Mouse (Mus musculus) thymus, postnatal 4 days (tissue): ENCODE measurements around the gene Cnn1.
"Not testable (repeated sequence)": the region's sequence is repeated elsewhere in the genome, so short reads cannot be mapped to it uniquely, and the experiment has no call there.

Source experiments
- DNase-seq: peaks from one replicate; pipeline ENCODE4 v3.0.0; 2021

The Cnn1 gene

DNA sequence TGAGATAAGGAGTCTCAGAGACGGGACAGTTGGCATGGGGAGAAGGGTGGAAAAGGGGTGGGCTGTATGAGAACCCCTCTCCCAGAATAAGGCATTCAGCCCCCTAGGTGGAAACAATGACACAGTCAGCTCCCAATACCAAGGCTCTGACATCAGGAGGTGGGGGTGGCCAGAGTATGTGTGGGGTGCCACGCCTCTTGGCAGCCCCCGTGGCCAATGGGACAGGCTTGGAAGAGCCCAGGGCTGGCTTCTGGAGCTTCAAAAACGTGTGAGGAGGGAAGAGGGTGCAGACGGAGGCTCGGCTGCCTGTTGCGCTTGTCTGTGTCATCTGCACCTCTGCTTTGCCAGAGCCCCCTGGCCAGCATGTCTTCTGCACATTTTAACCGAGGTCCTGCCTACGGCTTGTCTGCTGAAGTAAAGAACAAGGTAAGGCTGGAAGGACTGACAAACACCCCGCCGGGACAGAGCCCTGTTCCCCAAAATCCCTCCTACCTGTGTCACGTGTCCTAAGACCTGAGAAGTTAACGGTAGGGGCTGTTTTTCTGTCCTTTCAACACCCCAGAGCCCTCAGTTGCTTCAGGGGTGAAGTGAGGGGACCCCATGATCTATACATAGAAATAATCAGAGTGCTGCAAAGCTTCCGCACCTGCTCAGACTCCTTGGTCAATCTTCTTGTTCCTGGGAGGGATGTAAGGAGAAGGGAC is at the start of gene Cnn1:
Gene Cnn1 (plus strand): TSS at position 224 of the 704 bp plus-strand sequence.
- no peak for DNase-seq

DNA sequence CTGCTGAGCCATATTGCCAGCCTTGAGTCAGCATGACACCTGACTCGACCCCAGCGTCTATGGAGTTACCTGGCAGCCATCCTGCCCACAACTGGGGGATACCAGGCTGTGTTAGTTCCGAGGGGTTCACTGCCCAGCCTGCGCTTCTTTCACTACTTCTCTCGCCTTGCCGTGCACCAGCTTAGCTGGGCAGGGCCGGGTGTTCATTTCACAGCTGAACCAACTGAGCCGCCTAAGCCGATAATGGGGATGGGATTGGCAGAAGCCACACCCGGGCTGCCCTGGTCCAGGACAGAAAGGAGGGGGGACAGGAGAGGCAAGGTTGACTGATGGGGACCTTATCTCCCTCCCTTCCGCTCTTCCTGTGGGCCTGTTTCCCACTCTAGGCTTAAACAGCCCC is 49.7 kb upstream of the Cnn1 start:
- DNase-seq, result no peak

DNA sequence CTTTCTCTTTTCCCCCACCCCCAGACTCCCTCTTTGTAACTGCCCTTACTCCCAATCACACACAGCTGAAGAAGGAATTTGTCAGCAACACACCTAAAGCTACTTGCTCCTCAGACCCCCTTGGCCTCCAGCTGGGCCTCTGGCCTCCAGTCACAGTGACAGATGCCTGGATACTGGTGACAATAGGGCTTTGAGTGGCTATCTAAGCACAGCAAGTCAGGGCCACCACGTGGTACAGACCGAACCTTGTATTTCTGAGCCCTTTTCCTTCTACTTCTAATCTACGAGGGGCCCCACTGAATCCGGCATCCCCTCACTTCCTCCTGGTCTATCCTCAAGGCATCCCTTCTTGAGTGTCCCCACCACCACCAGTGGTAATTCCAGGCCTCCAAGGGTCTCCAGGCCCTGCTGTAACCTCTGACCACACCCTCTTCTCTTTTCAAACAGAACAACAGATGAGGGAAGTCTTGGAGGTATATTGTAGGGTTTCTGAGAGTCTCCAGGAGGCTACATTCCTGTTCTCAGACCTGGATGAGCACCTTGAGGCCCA is 49.2 kb upstream of the Cnn1 start:
- DNase-seq, result no peak

DNA sequence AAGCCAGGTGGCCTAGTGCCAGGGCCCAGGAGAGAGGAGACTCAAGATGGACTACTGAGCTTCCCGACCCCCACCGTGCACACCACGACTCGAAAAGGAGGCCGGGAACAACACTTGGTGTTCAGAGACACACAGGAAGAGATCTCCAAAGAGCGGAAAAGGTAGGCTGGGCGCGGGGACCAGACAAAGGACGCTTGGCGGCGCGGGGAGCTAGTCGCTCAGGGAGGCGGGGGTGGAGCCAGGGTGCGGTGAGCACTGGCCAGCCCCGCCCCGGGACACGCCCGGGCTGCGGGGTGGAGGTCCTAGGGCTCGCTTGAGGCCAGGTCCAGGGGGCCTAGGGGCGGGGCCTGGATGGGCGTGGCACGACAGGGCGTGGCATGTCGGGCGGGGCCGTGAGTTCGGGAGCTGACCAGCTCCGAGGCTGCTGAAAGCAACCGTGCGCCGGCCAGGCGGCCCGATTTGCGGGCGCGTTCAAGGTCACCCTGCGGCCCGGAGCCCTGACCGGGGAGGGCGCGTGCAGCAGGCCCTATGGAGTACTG is 48.6 kb upstream of the Cnn1 start:
- DNase-seq, result peak; percentile 65

DNA sequence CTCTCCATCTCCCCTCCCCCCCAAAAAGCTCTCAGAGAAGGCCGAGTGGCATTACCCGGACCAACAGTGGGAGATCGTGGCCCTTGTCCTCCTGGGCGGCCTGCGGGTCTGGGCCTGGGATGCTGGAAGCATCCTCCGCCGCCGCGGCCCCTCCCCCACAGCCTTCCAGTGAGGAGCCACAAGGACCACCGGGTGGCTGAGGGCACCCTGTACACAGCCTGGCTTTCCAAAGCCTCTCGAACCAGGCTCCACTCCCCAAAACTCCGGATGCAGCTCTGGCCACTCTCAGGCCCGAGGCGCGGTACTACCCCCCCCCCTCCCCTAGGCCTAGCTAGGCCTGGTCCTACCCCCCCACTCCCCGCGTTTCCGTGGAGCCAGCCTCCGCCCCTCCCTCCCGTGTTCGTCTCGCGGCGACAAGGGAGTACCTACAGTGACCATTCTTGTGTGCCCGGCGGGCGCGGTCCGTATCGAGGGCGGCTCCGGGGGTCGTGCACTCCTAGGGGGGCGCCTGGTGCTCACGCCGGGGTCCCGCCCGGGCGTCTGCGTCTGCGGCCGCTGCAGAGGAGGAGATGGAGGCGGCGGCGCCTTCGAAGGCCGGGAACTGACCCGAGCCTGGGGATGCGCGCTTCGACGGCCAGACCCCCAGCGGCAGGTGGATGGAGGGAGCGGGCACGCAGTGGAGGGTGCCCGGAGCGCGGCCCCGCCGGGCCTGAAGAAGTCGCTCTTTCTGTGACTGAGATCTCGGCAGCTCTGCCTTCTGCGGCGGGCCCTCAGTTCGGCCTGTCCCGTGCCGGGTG is 47.7 kb upstream of the Cnn1 start:
- peak; percentile 51 for DNase-seq

DNA sequence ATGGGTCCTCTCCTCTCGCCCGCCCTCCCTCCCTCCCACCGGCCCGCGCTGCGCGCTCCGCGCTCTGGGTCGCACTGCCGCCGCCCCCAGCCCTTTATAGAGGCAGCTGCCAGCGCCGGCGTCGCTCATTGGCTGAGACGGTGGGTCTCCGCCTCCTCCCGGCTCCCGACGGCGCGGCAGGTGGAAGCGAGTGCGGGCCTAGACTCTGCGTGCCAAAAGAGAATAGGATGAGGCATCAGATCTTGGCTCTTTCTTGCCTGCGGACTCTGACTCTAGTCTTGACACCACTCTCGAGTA is 47.1 kb upstream of the Cnn1 start, which contains the start of gene Elavl3:
Gene Elavl3 (minus strand): TSS at position 66 of the 297 bp plus-strand sequence.
- peak; percentile 74 for DNase-seq

DNA sequence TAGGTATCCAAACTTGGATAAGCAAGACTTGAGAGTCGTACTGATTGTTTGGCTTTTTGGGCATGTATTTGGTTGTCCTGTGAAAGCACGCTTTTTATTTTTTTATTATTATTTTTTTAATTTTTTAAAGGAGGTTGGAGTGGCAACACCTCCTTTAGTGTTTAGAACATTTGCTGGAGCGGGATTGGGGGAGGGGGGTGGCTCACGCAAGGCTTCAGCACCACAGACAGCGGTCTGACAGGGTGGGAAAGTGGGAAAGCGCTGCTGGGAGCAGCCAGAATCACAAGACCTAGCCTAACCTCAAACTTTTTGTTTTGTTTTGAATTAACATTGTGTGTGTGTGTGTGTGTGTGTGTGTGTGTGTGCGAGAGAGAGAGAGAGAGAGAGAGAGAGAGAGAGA is 45.4 kb upstream of the Cnn1 start:
- no peak for DNase-seq

DNA sequence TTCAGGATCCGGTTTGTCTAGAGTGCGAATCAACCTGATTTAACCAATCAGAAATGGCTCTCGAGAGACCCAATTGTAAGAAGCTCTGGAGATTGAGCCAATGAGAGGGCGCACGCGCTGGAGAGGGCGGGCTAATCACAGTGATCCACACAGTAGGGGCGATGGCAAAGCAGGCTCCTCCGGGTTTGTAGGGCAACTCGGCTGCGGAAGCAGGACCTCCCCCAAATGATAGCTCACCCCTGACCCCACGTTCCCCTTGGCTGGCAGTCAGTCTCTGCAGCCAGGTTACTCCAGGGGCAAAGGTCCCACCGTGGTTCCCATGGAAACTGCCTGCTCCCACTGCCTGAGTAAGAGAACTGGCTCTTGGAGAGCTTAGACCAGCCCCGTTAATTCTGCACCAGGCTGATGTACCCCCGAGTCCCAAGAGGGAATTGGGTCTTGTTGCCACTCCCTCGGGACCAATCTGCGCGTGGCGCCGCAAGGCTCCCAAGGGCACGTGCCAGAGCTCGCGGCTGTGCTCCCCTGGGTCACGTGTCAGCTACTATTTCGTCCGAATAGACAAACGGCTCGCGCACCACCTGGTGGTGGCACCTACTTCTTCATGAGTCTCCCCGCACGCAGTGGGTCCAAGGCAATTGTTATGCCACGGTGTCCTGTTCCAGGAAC is 44.5 kb upstream of the Cnn1 start:
- DNase-seq, result peak; percentile 89

DNA sequence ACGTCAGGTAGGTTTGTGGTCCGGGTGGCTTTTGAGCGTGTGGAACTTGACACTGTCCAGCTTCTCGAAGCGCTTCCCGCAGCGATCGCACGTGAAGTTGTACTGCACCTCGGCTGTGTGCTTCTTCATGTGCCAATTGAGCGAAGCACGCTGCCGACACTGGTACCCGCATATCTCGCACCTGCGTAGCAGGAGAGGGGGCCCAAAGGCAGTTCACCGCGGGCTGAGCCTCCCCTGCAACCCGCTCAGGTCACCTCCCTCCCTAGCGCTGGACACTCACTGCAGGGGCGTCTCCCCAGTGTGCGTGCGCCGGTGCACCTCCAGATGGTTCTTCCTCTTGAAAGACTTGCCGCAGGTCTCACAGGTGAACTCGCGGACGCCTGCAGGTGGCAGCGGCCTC is 43.3 kb upstream of the Cnn1 start:
- DNase-seq, result no peak

DNA sequence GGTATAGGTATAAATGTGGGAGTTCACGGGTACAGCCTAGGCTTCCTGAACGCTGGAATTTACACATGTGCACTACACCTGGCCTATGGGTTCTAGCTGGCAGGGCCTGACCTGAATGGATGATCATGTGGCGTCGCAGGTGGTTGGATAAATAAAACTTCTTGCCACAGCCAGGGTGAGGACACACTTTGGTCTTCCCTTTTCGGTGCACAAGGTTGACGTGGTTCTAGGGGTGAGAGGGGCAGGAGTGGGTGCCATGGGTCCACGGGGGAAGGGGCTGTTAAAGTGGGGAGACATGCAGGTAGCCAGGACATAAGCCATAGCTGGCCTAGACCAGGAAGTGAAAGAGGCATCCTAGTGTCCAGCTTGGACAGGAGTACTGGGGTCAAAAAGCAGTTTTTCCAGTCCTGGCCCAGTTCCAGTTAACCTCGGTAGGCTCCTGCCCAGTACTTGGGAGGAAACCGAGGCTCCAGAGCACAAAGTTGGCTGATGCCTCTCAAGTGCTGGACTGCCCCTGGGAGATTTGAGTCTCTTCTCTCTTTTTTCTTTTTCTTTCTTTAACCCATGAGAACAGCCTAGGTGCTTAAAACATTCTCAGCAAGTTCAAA is 42.6 kb upstream of the Cnn1 start:
- no peak for DNase-seq

DNA sequence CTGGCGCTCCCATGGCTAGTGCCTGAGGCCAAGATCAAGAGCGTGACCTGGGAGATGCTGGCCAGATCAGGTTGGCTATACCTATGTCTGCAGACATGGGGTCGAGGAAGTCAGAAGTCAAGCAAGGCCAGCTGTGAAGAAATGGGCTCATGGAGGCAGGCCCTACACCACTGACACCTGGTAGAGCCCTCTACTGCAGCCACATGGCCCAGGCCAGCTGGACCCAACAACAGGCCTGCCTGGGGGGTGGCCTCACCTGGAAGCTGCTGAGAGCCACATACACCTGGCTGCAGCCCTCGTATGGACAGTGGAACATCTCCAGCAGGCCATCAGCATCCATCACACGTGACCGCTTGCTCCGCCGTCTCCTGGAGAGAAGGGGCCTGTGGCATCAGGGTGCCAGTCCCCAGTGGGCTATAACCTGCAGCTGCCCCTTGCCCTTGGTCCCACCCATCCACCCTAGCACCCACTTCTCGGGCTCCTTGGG is 41.9 kb upstream of the Cnn1 start:
- DNase-seq, result no peak

DNA sequence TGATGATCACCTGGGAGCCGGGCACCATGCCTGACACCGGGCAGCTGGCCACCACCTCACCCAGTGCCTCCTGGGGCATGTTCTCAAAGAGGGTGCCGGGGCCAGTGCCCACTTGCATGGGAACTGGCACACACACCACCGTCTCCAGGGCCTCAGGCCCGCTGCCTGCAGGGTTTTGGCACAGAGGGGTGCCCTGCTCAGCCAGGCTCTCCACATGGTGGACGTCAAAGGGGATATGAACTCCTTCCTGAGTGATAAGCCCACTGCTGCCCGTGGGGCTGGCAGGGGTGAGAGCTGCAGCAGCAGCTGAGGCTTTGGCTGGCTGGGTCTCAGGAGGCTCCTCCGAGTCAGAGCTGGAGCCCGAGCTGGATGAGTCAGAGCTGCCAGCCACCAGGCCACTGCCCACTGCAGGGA is 41.0 kb upstream of the Cnn1 start:
- no peak for DNase-seq

DNA sequence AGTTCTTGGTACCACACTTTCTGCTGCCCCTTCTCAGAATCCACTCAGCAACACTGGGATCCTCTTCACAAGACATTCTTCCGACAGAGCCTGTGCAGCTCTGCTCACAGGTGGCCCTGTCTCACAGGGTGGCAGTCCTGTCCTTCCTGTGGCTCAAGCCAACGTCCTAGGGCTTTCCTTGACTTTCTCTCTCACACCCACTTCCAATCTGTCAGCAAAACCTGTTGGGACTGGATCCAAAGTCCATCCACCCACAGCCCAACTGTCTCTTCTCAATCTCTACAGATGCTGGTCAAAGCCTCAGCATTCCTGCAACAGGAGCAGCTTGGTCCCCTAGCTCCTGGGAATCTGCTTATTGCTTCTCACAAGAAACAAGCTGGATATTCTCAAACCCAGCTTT is 37.7 kb upstream of the Cnn1 start:
- no peak for DNase-seq

DNA sequence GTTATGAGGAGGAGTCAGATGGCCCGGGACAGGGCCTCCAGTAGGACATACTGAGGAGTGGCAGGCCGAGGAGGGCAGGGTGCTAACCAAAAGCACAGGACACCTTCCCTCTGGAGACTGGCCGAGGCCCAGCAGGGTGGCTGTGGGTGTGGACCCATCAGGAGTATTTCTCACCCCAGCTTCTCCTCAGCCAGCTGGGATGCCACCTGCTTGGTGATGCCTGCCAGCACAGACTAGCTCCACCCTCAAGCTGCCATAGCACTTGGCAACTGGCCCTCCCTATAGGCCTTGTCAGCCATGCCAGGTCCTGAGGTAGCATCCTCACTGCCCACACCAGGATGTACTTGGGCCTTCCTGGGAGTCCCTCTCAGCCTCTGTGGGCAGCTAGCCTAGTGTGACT is 34.7 kb upstream of the Cnn1 start:
- DNase-seq, result no peak

DNA sequence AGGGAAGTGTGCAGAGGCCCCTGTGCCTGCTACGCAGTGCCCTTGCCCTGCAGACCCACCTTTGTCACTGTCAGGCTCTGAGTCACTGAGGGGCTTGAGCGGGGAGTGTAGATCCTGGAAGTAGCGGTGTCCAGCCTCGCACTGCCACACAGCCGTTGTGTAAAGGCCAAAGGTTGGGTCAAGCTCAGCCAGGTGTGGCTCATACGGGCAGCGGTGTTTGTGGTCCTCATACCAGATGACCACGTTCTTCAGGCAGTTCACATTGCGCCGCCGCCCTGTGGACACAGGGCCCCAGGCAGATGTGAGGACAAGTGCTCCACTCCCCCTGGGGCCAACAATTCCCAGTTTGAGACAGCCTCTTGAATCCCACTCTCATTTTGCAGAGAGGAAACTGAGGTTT is 33.4 kb upstream of the Cnn1 start:
- DNase-seq, result no peak

DNA sequence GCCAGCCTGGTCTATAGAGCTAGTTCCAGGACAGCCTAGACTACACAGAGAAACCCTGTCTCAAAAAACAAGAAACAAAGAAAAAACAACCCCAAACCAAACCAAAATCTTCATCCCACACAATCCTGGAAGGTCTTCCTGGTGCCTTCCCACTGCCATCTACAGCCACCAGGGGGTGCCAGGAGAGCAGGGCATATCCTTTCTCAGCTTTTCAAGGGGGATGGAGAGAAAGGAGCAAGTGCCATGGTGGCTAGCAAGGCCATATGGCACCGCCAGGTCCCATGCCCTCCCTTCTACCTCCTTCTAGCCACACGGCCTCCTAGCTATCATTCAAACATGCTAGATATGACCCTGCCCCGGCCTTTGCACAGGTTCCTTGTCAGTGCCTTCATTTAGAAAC is 32.6 kb upstream of the Cnn1 start:
- DNase-seq, result peak; percentile 84

DNA sequence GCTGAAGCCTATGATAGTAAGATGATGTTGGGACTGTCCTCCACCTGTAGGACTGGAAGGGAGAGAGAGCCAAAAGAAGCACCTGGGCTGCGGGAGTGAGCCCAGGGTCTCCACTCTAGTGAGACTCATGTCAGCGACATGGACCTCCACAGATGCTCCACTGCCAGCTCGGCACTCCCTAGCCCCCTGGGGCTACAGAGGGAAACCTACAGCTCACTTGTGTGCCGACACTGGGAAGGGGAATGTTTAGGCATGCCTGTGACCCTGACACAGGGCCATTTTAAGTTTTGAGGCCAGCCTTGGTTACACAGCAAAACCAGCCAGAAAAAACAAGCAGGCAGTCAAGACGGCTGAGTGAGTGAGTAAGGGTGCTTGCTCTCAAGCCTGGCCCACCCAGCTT is 31.8 kb upstream of the Cnn1 start:
- no peak for DNase-seq

DNA sequence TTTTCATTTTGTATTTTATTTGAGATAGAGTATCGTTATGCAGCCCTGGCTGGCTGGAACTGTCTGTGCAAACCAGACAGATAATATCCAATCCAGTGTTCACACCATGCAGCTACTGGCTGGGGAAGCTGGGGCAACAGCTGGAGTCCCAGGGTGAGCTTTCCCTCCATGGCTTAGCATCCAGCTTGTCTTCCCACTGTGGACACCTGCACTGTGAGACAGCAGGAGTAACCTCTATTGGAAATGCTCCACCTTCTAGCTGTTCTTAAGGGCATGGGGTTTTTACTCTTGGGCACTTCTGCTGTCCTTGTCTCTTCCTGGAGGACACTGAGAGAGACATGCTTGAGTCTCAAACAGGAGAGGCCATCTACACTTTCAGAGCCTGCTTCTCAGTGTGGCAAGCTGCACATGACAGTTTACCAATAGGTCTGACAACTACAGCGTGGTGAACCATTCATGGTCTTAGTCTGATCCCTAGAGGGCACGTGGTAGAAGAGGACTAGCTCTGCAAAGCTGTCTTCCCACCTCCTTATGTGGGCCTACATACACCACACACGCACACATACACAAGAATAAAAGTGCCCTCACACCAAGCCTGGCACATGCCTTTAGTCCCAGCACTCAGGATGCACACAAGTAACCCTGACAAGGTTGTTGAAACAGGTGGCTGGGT is 29.0 kb upstream of the Cnn1 start:
- no peak for DNase-seq

DNA sequence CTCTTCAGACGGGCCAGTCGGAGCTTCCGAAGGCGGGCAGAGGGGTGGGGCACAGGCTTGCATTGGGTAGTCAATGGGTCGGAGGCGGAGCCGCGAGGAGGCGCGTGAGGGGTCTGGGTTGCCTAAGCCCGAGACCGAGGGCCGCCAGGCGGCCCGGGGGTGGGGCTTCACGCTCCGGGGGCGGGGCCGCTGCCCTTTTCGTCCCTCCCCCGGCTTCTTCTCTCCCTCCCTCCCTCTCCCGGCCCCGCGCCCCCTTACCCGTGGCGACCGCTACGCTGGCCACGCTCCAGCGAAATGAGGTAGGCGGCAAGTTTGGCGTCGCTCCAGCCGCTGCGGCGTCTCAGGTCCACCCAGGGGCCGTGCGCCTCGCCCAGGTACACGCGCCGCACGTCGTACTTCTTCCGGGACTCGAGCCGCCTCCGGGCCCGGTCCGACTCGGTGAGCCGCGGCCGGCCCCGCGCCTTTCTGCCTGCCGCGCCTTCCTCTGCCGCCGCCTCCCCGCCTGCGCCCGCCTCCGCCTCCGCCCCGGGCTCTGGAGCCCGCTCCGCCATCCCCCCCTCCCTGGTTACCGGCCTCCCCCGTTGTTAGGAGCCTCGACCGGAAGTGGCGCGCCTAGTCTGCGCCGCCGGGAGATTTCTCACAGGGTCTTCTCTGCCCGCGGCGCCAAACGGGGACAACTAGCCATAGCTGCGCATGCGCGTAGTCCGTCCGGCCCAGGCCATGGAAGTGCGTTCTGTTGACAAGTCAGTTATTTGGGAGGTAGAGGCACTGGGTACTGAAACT is 28.0 kb upstream of the Cnn1 start, which contains the start of the genes Gm49318 and Zfp653:
Gene Gm49318 (minus strand): TSS at position 469 of the 783 bp plus-strand sequence.
Gene Zfp653 (minus strand): TSS at position 586 of the 783 bp plus-strand sequence.
- DNase-seq, result peak; percentile 98

DNA sequence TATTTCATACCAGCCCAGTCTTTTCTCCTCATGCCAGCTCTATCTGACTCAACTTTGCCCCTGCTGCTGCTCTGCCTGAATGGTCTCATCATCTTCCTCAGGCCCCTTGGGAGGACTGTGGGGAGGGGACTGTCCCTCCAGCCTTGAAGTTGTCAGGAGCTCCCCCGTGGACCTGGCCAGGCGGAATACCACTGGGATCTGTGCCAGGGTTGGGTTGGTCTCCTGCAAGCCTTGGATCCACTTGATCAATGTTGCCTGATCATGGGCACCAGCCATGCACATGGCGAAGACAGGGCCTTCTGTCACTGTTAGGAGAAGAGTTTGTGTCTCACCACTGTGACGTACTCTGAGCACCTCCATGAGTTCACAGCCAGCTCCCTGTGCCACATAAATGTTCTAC is 26.7 kb upstream of the Cnn1 start:
- no peak for DNase-seq

DNA sequence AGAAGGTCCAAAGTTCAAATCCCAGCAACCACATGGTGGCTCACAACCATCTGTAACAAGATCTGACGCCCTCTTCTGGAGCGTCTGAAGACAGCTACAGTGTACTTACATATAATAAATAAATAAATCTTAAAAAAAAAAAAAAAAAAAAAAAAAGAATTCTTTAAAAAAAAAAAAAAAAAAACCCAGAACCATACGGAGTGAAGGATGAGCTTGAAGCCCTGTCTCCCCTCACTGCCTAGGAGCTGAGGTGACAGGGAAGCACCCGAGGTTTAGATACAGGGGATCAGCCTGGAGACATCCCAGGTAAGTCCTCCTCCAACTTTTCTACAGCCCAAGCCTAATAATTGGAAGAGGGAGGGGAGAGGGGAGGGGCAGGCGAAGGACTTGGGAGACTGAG is 23.2 kb upstream of the Cnn1 start:
- DNase-seq, result not testable (repeated sequence)
